Mouse (Mus musculus) limb, embryonic 15.5 days (tissue): ENCODE results near the gene Ankub1. TPM values are rescaled to one million over a fixed set of nuclear protein-coding genes. Genes with fewer than 3 reads are reported as not detected.
A peak's percentile ranks its signal among the peaks of the same experiment; 100 is the strongest.

Source experiments
- ATAC-seq: fragments of 200-750 bp; cut with Nextera tagmentation; 2 replicates; pipeline ENCODE4 v1.8.0; 2017; ENCODE audit warnings: low read depth, moderate TSS enrichment; ENCODE audit not compliant: insufficient number of reproducible peaks, low FRiP score, low TSS enrichment
- H3K27ac ChIP-seq: fragments of 300-500 bp; sonication (generic); 2 replicates; pipeline ENCODE4 v1.5.1; 2015; ENCODE audit warnings: moderate library complexity, mild to moderate bottlenecking, inconsistent platforms
- H3K27me3 ChIP-seq: fragments of 300-500 bp; sonication (generic); 2 replicates; pipeline ENCODE4 v1.6.1; 2015; ENCODE audit warnings: inconsistent platforms
- H3K36me3 ChIP-seq: fragments of 300-500 bp; sonication (generic); 2 replicates; pipeline ENCODE4 v1.6.1; 2015; ENCODE audit warnings: inconsistent platforms
- H3K4me1 ChIP-seq: fragments of 300-500 bp; sonication (generic); 2 replicates; pipeline ENCODE4 v1.6.1; 2015; ENCODE audit warnings: inconsistent platforms
- H3K4me2 ChIP-seq: fragments of 300-500 bp; sonication (generic); 2 replicates; pipeline ENCODE4 v1.6.1; 2015; ENCODE audit warnings: mild to moderate bottlenecking, inconsistent platforms
- H3K4me3 ChIP-seq: fragments of 300-500 bp; sonication (generic); 2 replicates; pipeline ENCODE4 v1.5.1; 2015; ENCODE audit warnings: mild to moderate bottlenecking, inconsistent platforms
- H3K9ac ChIP-seq: fragments of 300-500 bp; sonication (generic); 2 replicates; pipeline ENCODE4 v1.6.1; 2015; ENCODE audit warnings: inconsistent platforms
- H3K9me3 ChIP-seq: fragments of 300-500 bp; sonication (generic); 2 replicates; pipeline ENCODE4 v1.6.1; 2016; ENCODE audit warnings: inconsistent platforms
- WGBS: fragments of 180-500 bp; shearing (Covaris S2); methylation state at CpG from one replicate; pipeline ENCODE4 v1.1.7; 2015; 5-methylcytosine and 5-hydroxymethylcytosine counted together
- polyA plus RNA-seq: library from polyadenylated mRNA; unstranded; fragments of >200 nt; fragmentation: Nextera tagmentation; extraction: Ambion mirVana; gene quantifications from 2 replicates; pipeline ENCODE4 v1.2.1, GENCODE M21; 2015

The Ankub1 gene
- polyA plus RNA-seq, result 0.07 and 0.14 TPM in 2 replicates

GRCm38 (mm10) chr3:57692719-57693118 is at the start of gene Ankub1:
Gene Ankub1 (minus strand): TSS chr3:57692799.
- Histone ChIP-seq H3K4me1 (no peaks in the 10 kb centered on the region), H3K4me3 (no peak within 1 kb of the TSS), H3K9me3 (no peaks in the 10 kb centered on the region), H3K27ac (no peak within 1 kb of the TSS), H3K9ac (no peak within 1 kb of the TSS), H3K36me3 (no peaks in the 10 kb centered on the region), H3K4me2 (no peak within 1 kb of the TSS), H3K27me3 (no peaks in the 10 kb centered on the region)
- no peak for ATAC-seq
- 47% methylated on average over 2 of the region's 2 CpGs for WGBS

- WGBS, result 95% methylated on average over 1 of the region's 1 CpGs
- H3K4me2 ChIP-seq, result no peak overlapping the region
Measured at GRCm38 (mm10) chr3:57739830-57740229, 47.2 kb upstream of the Ankub1 start.

GRCm38 (mm10) chr3:57736419-57737095 is 44.0 kb upstream of the Ankub1 start:
- H3K4me3 ChIP-seq, result peak overlapping the region; percentile 82
- WGBS, result under 1% methylated on average over 13 of the region's 13 CpGs

More at GRCm38 (mm10) chr3:57739830-57740229, 47.2 kb upstream of the Ankub1 start:
- no peaks in the 10 kb centered on the region for H3K27me3 ChIP-seq
- ATAC-seq, result no peak
- peaks cover 10% of the 10 kb centered on the region for H3K4me1 ChIP-seq
- H3K36me3 ChIP-seq, result no peaks in the 10 kb centered on the region
- H3K4me3 ChIP-seq, result no peak overlapping the region
- H3K9me3 ChIP-seq, result no peaks in the 10 kb centered on the region
- H3K9ac ChIP-seq, result no peak overlapping the region
- no peak overlapping the region for H3K27ac ChIP-seq

GRCm38 (mm10) chr3:57735511-57736370 is 43.1 kb upstream of the Ankub1 start, which contains the start of gene Rnf13:
Gene Rnf13 (plus strand): TSS chr3:57736062.
- Histone ChIP-seq H3K4me1 (peaks cover 10% of the 10 kb centered on the region), H3K4me2 (peak within 1 kb of the TSS; percentile 77), H3K9ac (peak within 1 kb of the TSS; percentile 79), H3K27me3 (no peaks in the 10 kb centered on the region), H3K36me3 (no peaks in the 10 kb centered on the region), H3K4me3 (peak within 1 kb of the TSS; percentile 82), H3K9me3 (no peaks in the 10 kb centered on the region), H3K27ac (peak within 1 kb of the TSS; percentile 93)
- ATAC-seq, result peak; percentile 98
- WGBS, result under 1% methylated on average over 59 of the region's 59 CpGs

More at GRCm38 (mm10) chr3:57736419-57737095, 44.0 kb upstream of the Ankub1 start:
- Histone ChIP-seq H3K27ac (peak overlapping the region; percentile 93), H3K9ac (peak overlapping the region; percentile 79), H3K4me1 (peaks cover 10% of the 10 kb centered on the region), H3K27me3 (no peaks in the 10 kb centered on the region), H3K36me3 (no peaks in the 10 kb centered on the region), H3K9me3 (no peaks in the 10 kb centered on the region), H3K4me2 (peak overlapping the region; percentile 77)
- no peak for ATAC-seq

GRCm38 (mm10) chr3:57732206-57732915 is 39.8 kb upstream of the Ankub1 start:
- no peak overlapping the region for H3K4me3 ChIP-seq
- WGBS, result 76% methylated on average over 5 of the region's 5 CpGs
- H3K4me1 ChIP-seq, result peaks cover 10% of the 10 kb centered on the region
- ATAC-seq, result no peak
- no peak overlapping the region for H3K9ac ChIP-seq
- H3K36me3 ChIP-seq, result no peaks in the 10 kb centered on the region
- H3K27ac ChIP-seq, result no peak overlapping the region
- no peaks in the 10 kb centered on the region for H3K27me3 ChIP-seq
- no peak overlapping the region for H3K4me2 ChIP-seq
- no peaks in the 10 kb centered on the region for H3K9me3 ChIP-seq

GRCm38 (mm10) chr3:57714151-57714550 is 21.6 kb upstream of the Ankub1 start:
- no peak for ATAC-seq
- Histone ChIP-seq H3K27me3 (no peaks in the 10 kb centered on the region), H3K9me3 (no peaks in the 10 kb centered on the region), H3K36me3 (no peaks in the 10 kb centered on the region), H3K4me2 (no peak overlapping the region), H3K4me1 (no peaks in the 10 kb centered on the region), H3K9ac (no peak overlapping the region), H3K27ac (no peak overlapping the region), H3K4me3 (no peak overlapping the region)
- WGBS, result 85% methylated on average over 6 of the region's 6 CpGs

GRCm38 (mm10) chr3:57696779-57697178 is 4.2 kb upstream of the Ankub1 start:
- no peak overlapping the region for H3K27ac ChIP-seq
- ATAC-seq, result no peak
- H3K4me3 ChIP-seq, result no peak overlapping the region
- H3K27me3 ChIP-seq, result no peaks in the 10 kb centered on the region
- WGBS, result 93% methylated on average over 9 of the region's 9 CpGs
- no peaks in the 10 kb centered on the region for H3K4me1 ChIP-seq
- no peaks in the 10 kb centered on the region for H3K9me3 ChIP-seq
- H3K4me2 ChIP-seq, result no peak overlapping the region
- H3K36me3 ChIP-seq, result no peaks in the 10 kb centered on the region
- H3K9ac ChIP-seq, result no peak overlapping the region

GRCm38 (mm10) chr3:57696249-57696648 is 3.6 kb upstream of the Ankub1 start:
- 88% methylated on average over 4 of the region's 4 CpGs for WGBS
- no peak for ATAC-seq
- Histone ChIP-seq H3K4me3 (no peak overlapping the region), H3K27me3 (no peaks in the 10 kb centered on the region), H3K9ac (no peak overlapping the region), H3K9me3 (no peaks in the 10 kb centered on the region), H3K4me1 (no peaks in the 10 kb centered on the region), H3K27ac (no peak overlapping the region), H3K4me2 (no peak overlapping the region), H3K36me3 (no peaks in the 10 kb centered on the region)

- Histone ChIP-seq H3K4me1 (no peaks in the 10 kb centered on the region), H3K4me3 (no peak overlapping the region), H3K27me3 (no peaks in the 10 kb centered on the region), H3K4me2 (no peak overlapping the region), H3K9ac (no peak overlapping the region), H3K27ac (no peak overlapping the region), H3K9me3 (no peaks in the 10 kb centered on the region), H3K36me3 (no peaks in the 10 kb centered on the region)
- WGBS, result 84% methylated on average over 4 of the region's 4 CpGs
- no peak for ATAC-seq
Measured at GRCm38 (mm10) chr3:57691772-57692171, 827 bp downstream of the Ankub1 start.

GRCm38 (mm10) chr3:57677786-57678185 is 14.8 kb downstream of the Ankub1 start:
- H3K4me2 ChIP-seq, result no peak overlapping the region
- no peaks in the 10 kb centered on the region for H3K27me3 ChIP-seq
- no peak overlapping the region for H3K27ac ChIP-seq
- H3K4me1 ChIP-seq, result no peaks in the 10 kb centered on the region
- no peaks in the 10 kb centered on the region for H3K9me3 ChIP-seq
- ATAC-seq, result no peak
- H3K4me3 ChIP-seq, result no peak overlapping the region
- H3K36me3 ChIP-seq, result no peaks in the 10 kb centered on the region
- H3K9ac ChIP-seq, result no peak overlapping the region

- Histone ChIP-seq H3K4me1 (no peaks in the 10 kb centered on the region), H3K9ac (no peak overlapping the region), H3K27ac (no peak overlapping the region), H3K4me3 (no peak overlapping the region), H3K36me3 (no peaks in the 10 kb centered on the region), H3K9me3 (no peaks in the 10 kb centered on the region), H3K4me2 (no peak overlapping the region), H3K27me3 (no peaks in the 10 kb centered on the region)
- ATAC-seq, result no peak
- 70% methylated on average over 2 of the region's 2 CpGs for WGBS
Measured at GRCm38 (mm10) chr3:57674075-57674474, 18.5 kb downstream of the Ankub1 start.
